Comparison of ENCODE assay signal across 32 mouse cellular contexts in the genomic region with DNA sequence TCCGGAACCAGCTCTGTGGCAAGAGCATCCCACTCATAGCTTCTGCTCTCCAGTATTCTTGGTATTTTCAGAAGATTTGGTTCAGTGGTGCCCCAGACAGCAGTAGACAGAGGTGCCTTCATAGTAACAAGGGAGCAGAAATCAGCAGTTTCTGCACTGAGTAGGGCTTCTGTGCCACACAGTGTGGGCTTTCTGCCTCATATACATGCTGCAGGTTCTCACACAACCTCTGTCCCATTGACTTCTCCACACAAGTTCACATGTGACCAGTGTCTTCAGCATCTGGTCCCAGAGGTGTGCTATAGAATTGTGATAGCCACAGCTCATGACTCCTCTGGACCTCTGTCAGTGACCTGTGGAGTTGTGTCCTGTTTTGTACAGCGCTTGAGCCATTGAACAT. TPM values are rescaled to one million over a fixed set of nuclear protein-coding genes. Genes with fewer than 3 reads are reported as not detected.
"Had no signal": no experiment of that assay in that cellular context is flagged by ENCODE, and none has a peak within 500 bp of the region (broad histone marks: within the 10 kb centered on the region; RNA-seq: fewer than 3 reads in every experiment).

No protein-coding gene starts in this region.

- H3K27me3 ChIP-seq: embryonic facial prominence, embryonic 12.5 days; embryonic facial prominence, embryonic 13.5 days; embryonic facial prominence, embryonic 15.5 days; forebrain, embryonic 12.5 days; forebrain, embryonic 13.5 days; forebrain, embryonic 15.5 days had no signal

- H3K4me2 ChIP-seq: embryonic facial prominence, embryonic 12.5 days; embryonic facial prominence, embryonic 13.5 days; embryonic facial prominence, embryonic 15.5 days; forebrain, embryonic 12.5 days; forebrain, embryonic 13.5 days; forebrain, embryonic 15.5 days had no signal

- H3K36me3 ChIP-seq: embryonic facial prominence, embryonic 10.5 days; embryonic facial prominence, embryonic 12.5 days; embryonic facial prominence, embryonic 13.5 days; embryonic facial prominence, embryonic 15.5 days; forebrain, embryonic 10.5 days; forebrain, embryonic 12.5 days; forebrain, embryonic 15.5 days had no signal

- H3K9me3 ChIP-seq: embryonic facial prominence, embryonic 10.5 days; embryonic facial prominence, embryonic 12.5 days; embryonic facial prominence, embryonic 13.5 days; embryonic facial prominence, embryonic 15.5 days; forebrain, embryonic 10.5 days; forebrain, embryonic 12.5 days; forebrain, embryonic 13.5 days; forebrain, embryonic 15.5 days had no signal

- H3K4me1 ChIP-seq: embryonic facial prominence, embryonic 12.5 days; embryonic facial prominence, embryonic 13.5 days; embryonic facial prominence, embryonic 15.5 days; forebrain, embryonic 12.5 days; forebrain, embryonic 13.5 days; forebrain, embryonic 15.5 days had no signal

- H3K27ac ChIP-seq: embryonic facial prominence, embryonic 10.5 days; embryonic facial prominence, embryonic 12.5 days; embryonic facial prominence, embryonic 13.5 days; embryonic facial prominence, embryonic 15.5 days; forebrain, embryonic 10.5 days; forebrain, embryonic 12.5 days; forebrain, embryonic 13.5 days; forebrain, embryonic 15.5 days; gastrocnemius, adult 2 months; heart, adult 2 months had no signal

- H3K9ac ChIP-seq: embryonic facial prominence, embryonic 12.5 days; embryonic facial prominence, embryonic 13.5 days; embryonic facial prominence, embryonic 15.5 days; forebrain, embryonic 12.5 days; forebrain, embryonic 13.5 days; forebrain, embryonic 15.5 days; forebrain, postnatal 0 days had no signal

- DNase-seq: cerebellum, adult 2 months; cerebellum, adult 8-10 months; cerebellum, adult 9-10 months; cerebellum, adult 9-11 months; cerebellum, postnatal 14 days; cerebellum, postnatal 25 days; cerebellum, postnatal 36 days; embryo, embryonic 11 days; forebrain, postnatal 0 days; gastrocnemius, adult 2 months; gastrocnemius, postnatal 10 days; gastrocnemius, postnatal 14 days; gastrocnemius, postnatal 25 days; gastrocnemius, postnatal 36 days had no signal

- ATAC-seq: forebrain, embryonic 13.5 days; forebrain, embryonic 14.5 days; forebrain, embryonic 15.5 days; forebrain, embryonic 16.5 days; forebrain, postnatal 0 days had no signal

- H3K4me3 ChIP-seq: embryonic facial prominence, embryonic 10.5 days; embryonic facial prominence, embryonic 12.5 days; embryonic facial prominence, embryonic 13.5 days; embryonic facial prominence, embryonic 15.5 days; erythroblast, embryonic 14.5 days; forebrain, embryonic 10.5 days; forebrain, embryonic 12.5 days; forebrain, embryonic 13.5 days; forebrain, embryonic 15.5 days; gastrocnemius, adult 2 months; heart, adult 2 months had no signal

RNA-seq across cellular contexts. Expression of a gene that starts 0.6 kb away (rescaled TPM):
- polyA plus RNA-seq: cerebellum, adult 2 months; cortical plate, adult 2 months; embryonic facial prominence, embryonic 10.5 days; embryonic facial prominence, embryonic 11.5 days; embryonic facial prominence, embryonic 12.5 days; embryonic facial prominence, embryonic 13.5 days; embryonic facial prominence, embryonic 14.5 days; embryonic facial prominence, embryonic 15.5 days; erythroblast, embryonic 14.5 days; forebrain, embryonic 10.5 days; forebrain, embryonic 11.5 days; forebrain, embryonic 12.5 days; forebrain, embryonic 13.5 days; forebrain, embryonic 14.5 days; forebrain, embryonic 15.5 days; forebrain, embryonic 16.5 days; forebrain, postnatal 0 days; frontal cortex, adult 2 months; gonadal fat pad, adult 2 months; heart, adult 2 months had no signal

RNA-seq across cellular contexts. Expression of a gene that starts 6.3 kb away (rescaled TPM):
- polyA plus RNA-seq: cerebellum, adult 2 months; cortical plate, adult 2 months; embryonic facial prominence, embryonic 10.5 days; embryonic facial prominence, embryonic 11.5 days; embryonic facial prominence, embryonic 12.5 days; embryonic facial prominence, embryonic 13.5 days; embryonic facial prominence, embryonic 14.5 days; erythroblast, embryonic 14.5 days; forebrain, embryonic 10.5 days; forebrain, embryonic 11.5 days; forebrain, embryonic 12.5 days; forebrain, embryonic 13.5 days; forebrain, embryonic 14.5 days; forebrain, embryonic 15.5 days; forebrain, embryonic 16.5 days; forebrain, postnatal 0 days; frontal cortex, adult 2 months; gonadal fat pad, adult 2 months; heart, adult 2 months had no signal

RNA-seq across cellular contexts. Expression of a gene that starts 6.3 kb away (rescaled TPM):
- polyA plus RNA-seq: cerebellum, adult 2 months; cortical plate, adult 2 months; embryonic facial prominence, embryonic 10.5 days; embryonic facial prominence, embryonic 11.5 days; embryonic facial prominence, embryonic 12.5 days; embryonic facial prominence, embryonic 13.5 days; embryonic facial prominence, embryonic 14.5 days; embryonic facial prominence, embryonic 15.5 days; erythroblast, embryonic 14.5 days; forebrain, embryonic 10.5 days; forebrain, embryonic 11.5 days; forebrain, embryonic 12.5 days; forebrain, embryonic 13.5 days; forebrain, embryonic 14.5 days; forebrain, embryonic 15.5 days; forebrain, embryonic 16.5 days; forebrain, postnatal 0 days; frontal cortex, adult 2 months; gonadal fat pad, adult 2 months; heart, adult 2 months had no signal

RNA-seq across cellular contexts. Expression of a gene that starts 10.3 kb away (rescaled TPM):
- polyA plus RNA-seq: cerebellum, adult 2 months; cortical plate, adult 2 months; embryonic facial prominence, embryonic 10.5 days; embryonic facial prominence, embryonic 11.5 days; embryonic facial prominence, embryonic 12.5 days; embryonic facial prominence, embryonic 13.5 days; embryonic facial prominence, embryonic 14.5 days; erythroblast, embryonic 14.5 days; forebrain, embryonic 10.5 days; forebrain, embryonic 11.5 days; forebrain, embryonic 12.5 days; forebrain, embryonic 13.5 days; forebrain, embryonic 14.5 days; forebrain, embryonic 15.5 days; forebrain, embryonic 16.5 days; forebrain, postnatal 0 days; frontal cortex, adult 2 months; gonadal fat pad, adult 2 months; heart, adult 2 months had no signal

RNA-seq across cellular contexts. Expression of a gene that starts 11.9 kb away (rescaled TPM):
- polyA plus RNA-seq: cerebellum, adult 2 months; cortical plate, adult 2 months; embryonic facial prominence, embryonic 10.5 days; embryonic facial prominence, embryonic 11.5 days; embryonic facial prominence, embryonic 12.5 days; embryonic facial prominence, embryonic 13.5 days; embryonic facial prominence, embryonic 14.5 days; erythroblast, embryonic 14.5 days; forebrain, embryonic 10.5 days; forebrain, embryonic 11.5 days; forebrain, embryonic 12.5 days; forebrain, embryonic 13.5 days; forebrain, embryonic 14.5 days; forebrain, embryonic 15.5 days; forebrain, embryonic 16.5 days; forebrain, postnatal 0 days; frontal cortex, adult 2 months; gonadal fat pad, adult 2 months; heart, adult 2 months had no signal
